Mouse (Mus musculus): ENCODE measurements at regions not wholly inside any gene's neighbourhood (a gene's known extent, or its start where the extent isn't known, plus 50 kb on each side); places are given as distances from the start of the nearest gene placed in this dataset.

GRCm38 (mm10) chr2:94665850-94666249 is 227.9 kb upstream of the Api5 start:
- CTCF ChIA-PET: no interaction called here
- ATAC-seq (no peak), DNase-seq (ENCODE audit: low read depth, low spot score) (no peak)
- in situ Hi-C loops (cut with MboI; ENCODE audit: low pct_unique_long_range_greater_than_20kb): no loop called here
- no peak for TF ChIP-seq CTCF (IDR thresholded peaks at IDR 0.05)
- POLR2A ChIA-PET: no interaction called here
- no peaks in the 10 kb centered on the region for H3K27me3 ChIP-seq

DNA sequence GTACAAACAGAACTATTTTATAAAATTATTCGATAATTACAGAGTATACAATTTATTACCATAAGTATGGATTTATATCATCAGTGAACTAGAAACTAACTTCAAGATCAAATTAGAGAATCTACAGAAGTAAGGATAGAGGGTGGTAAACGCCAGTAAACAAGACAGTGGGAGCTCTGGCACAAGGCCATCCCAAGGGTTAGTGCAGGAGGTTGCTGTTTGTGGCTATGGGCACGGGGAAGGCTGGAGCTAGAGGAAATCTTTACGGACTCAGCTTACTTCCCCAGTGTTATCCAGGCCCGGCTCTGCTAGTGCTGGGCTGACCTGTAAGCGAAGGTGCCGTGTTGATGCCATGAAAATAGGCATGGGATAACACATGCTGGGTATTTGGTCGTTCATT is 220.5 kb upstream of the Api5 start:
- no peak for TF ChIP-seq CTCF (IDR thresholded peaks at IDR 0.05)
- in situ Hi-C loops (cut with MboI; ENCODE audit: low pct_unique_long_range_greater_than_20kb): no loop called here
- ATAC-seq: no peak
- no peak for DNase-seq (ENCODE audit: low read depth, low spot score)
- ChIA-PET POLR2A (no interaction called here), CTCF (no interaction called here)
- H3K27me3 ChIP-seq: no peaks in the 10 kb centered on the region
